Mouse (Mus musculus): ENCODE measurements around the gene Gm12253. TPM values are rescaled to one million over a fixed set of nuclear protein-coding genes. Genes with fewer than 3 reads are reported as not detected.

Gene Gm12253
- polyA plus RNA-seq (2015; fragmentation: Nextera tagmentation; extraction: Ambion mirVana) = not detected in 2 replicates

GRCm38 (mm10) chr11:58432259-58432658, at the start of gene Gm12253:
Gene Gm12253, plus strand, starts transcription at chr11:58432559.
- Histone ChIP-seq H3K9ac (ENCODE audit: low read depth, low read length) (no peak within 1 kb of the TSS), H3K27me3 (replicated peaks; ENCODE audit: control insufficient read depth, insufficient read depth, low read length) (no peaks in the 10 kb centered on the region), H3K4me2 (ENCODE audit: low read length) (no peak within 1 kb of the TSS), H3K4me1 (ENCODE audit: control insufficient read depth, insufficient read depth, low read depth, low read length) (no peaks in the 10 kb centered on the region), H3K36me3 (ENCODE audit: control insufficient read depth, insufficient read depth, low read length) (no peaks in the 10 kb centered on the region), H3K4me3 (ENCODE audit: low read length) (no peak within 1 kb of the TSS), H3K9me3 (ENCODE audit: control insufficient read depth, low read length) (no peaks in the 10 kb centered on the region), H3K27ac (ENCODE audit: low read depth, low read length) (no peak within 1 kb of the TSS)
- ATAC-seq = no peak
- 84% methylated on average over 3 of the region's 3 CpGs for WGBS

- H3K4me1 ChIP-seq (ENCODE audit: control insufficient read depth, insufficient read depth, low read depth, low read length) = peaks cover 8% of the 10 kb centered on the region; the same call in 1 of the 2 replicates
- H3K9ac ChIP-seq (ENCODE audit: low read depth, low read length) = no peak overlapping the region
- H3K4me3 ChIP-seq (ENCODE audit: low read length) = no peak overlapping the region
- no peak overlapping the region for H3K27ac ChIP-seq (ENCODE audit: low read depth, low read length)
- WGBS = 40% methylated on average over 6 of the region's 6 CpGs
- peak overlapping the region; percentile 11; the same call in 1 of the 2 replicates for H3K4me2 ChIP-seq (ENCODE audit: low read length)
- no peaks in the 10 kb centered on the region for H3K27me3 ChIP-seq (replicated peaks; ENCODE audit: control insufficient read depth, insufficient read depth, low read length)
- peak; percentile 72 for ATAC-seq
- H3K36me3 ChIP-seq (ENCODE audit: control insufficient read depth, insufficient read depth, low read length) = no peaks in the 10 kb centered on the region
- no peaks in the 10 kb centered on the region for H3K9me3 ChIP-seq (ENCODE audit: control insufficient read depth, low read length)
Measured at GRCm38 (mm10) chr11:58399985-58400645, 32.2 kb upstream of the Gm12253 start.

GRCm38 (mm10) chr11:58400655-58401054, 31.7 kb upstream of the Gm12253 start:
- Histone ChIP-seq H3K27me3 (replicated peaks; ENCODE audit: control insufficient read depth, insufficient read depth, low read length) (no peaks in the 10 kb centered on the region), H3K4me2 (ENCODE audit: low read length) (peak overlapping the region; percentile 11; the same call in 1 of the 2 replicates), H3K4me1 (ENCODE audit: control insufficient read depth, insufficient read depth, low read depth, low read length) (peaks cover 8% of the 10 kb centered on the region; the same call in 1 of the 2 replicates), H3K9ac (ENCODE audit: low read depth, low read length) (no peak overlapping the region), H3K4me3 (ENCODE audit: low read length) (no peak overlapping the region), H3K9me3 (ENCODE audit: control insufficient read depth, low read length) (no peaks in the 10 kb centered on the region), H3K27ac (ENCODE audit: low read depth, low read length) (no peak overlapping the region), H3K36me3 (ENCODE audit: control insufficient read depth, insufficient read depth, low read length) (no peaks in the 10 kb centered on the region)
- ATAC-seq = no peak
- WGBS = 25% methylated on average over 5 of the region's 5 CpGs

- no peaks in the 10 kb centered on the region for H3K9me3 ChIP-seq (ENCODE audit: control insufficient read depth, low read length)
- H3K4me1 ChIP-seq (ENCODE audit: control insufficient read depth, insufficient read depth, low read depth, low read length) = no peaks in the 10 kb centered on the region
- ATAC-seq = no peak
- no peak overlapping the region for H3K9ac ChIP-seq (ENCODE audit: low read depth, low read length)
- no peaks in the 10 kb centered on the region for H3K27me3 ChIP-seq (replicated peaks; ENCODE audit: control insufficient read depth, insufficient read depth, low read length)
- H3K36me3 ChIP-seq (ENCODE audit: control insufficient read depth, insufficient read depth, low read length) = no peaks in the 10 kb centered on the region
- H3K27ac ChIP-seq (ENCODE audit: low read depth, low read length) = no peak overlapping the region
- no peak overlapping the region for H3K4me3 ChIP-seq (ENCODE audit: low read length)
- WGBS = 68% methylated on average over 3 of the region's 3 CpGs
- no peak overlapping the region for H3K4me2 ChIP-seq (ENCODE audit: low read length)
Measured at GRCm38 (mm10) chr11:58408066-58408465, 24.3 kb upstream of the Gm12253 start.

GRCm38 (mm10) chr11:58418336-58418735, 14.0 kb upstream of the Gm12253 start:
- Histone ChIP-seq H3K36me3 (ENCODE audit: control insufficient read depth, insufficient read depth, low read length) (no peaks in the 10 kb centered on the region), H3K4me2 (ENCODE audit: low read length) (no peak overlapping the region), H3K4me3 (ENCODE audit: low read length) (no peak overlapping the region), H3K9ac (ENCODE audit: low read depth, low read length) (no peak overlapping the region), H3K27me3 (replicated peaks; ENCODE audit: control insufficient read depth, insufficient read depth, low read length) (no peaks in the 10 kb centered on the region), H3K27ac (ENCODE audit: low read depth, low read length) (no peak overlapping the region), H3K9me3 (ENCODE audit: control insufficient read depth, low read length) (no peaks in the 10 kb centered on the region), H3K4me1 (ENCODE audit: control insufficient read depth, insufficient read depth, low read depth, low read length) (no peaks in the 10 kb centered on the region)
- no peak for ATAC-seq
- 87% methylated on average over 3 of the region's 3 CpGs for WGBS

GRCm38 (mm10) chr11:58420815-58421214, 11.5 kb upstream of the Gm12253 start, which contains the start of gene 1810065E05Rik:
Gene 1810065E05Rik, plus strand, starts transcription at chr11:58421111.
- 57% methylated on average over 1 of the region's 1 CpGs for whole genome bisulfite sequencing
- no peak for ATAC-seq
- H3K36me3 ChIP-seq (ENCODE audit: control insufficient read depth, insufficient read depth, low read length) = no peaks in the 10 kb centered on the region
- no peaks in the 10 kb centered on the region for H3K27me3 ChIP-seq (replicated peaks; ENCODE audit: control insufficient read depth, insufficient read depth, low read length)
- no peaks in the 10 kb centered on the region for H3K4me1 ChIP-seq (ENCODE audit: control insufficient read depth, insufficient read depth, low read depth, low read length)
- no peak within 1 kb of the TSS for H3K27ac ChIP-seq (ENCODE audit: low read depth, low read length)
- no peak within 1 kb of the TSS for H3K9ac ChIP-seq (ENCODE audit: low read depth, low read length)
- no peak within 1 kb of the TSS for H3K4me2 ChIP-seq (ENCODE audit: low read length)
- H3K4me3 ChIP-seq (ENCODE audit: low read length) = no peak within 1 kb of the TSS
- no peaks in the 10 kb centered on the region for H3K9me3 ChIP-seq (ENCODE audit: control insufficient read depth, low read length)

- H3K27me3 ChIP-seq (replicated peaks; ENCODE audit: control insufficient read depth, insufficient read depth, low read length) = no peaks in the 10 kb centered on the region
- WGBS = 54% methylated on average over 5 of the region's 5 CpGs
- no peaks in the 10 kb centered on the region for H3K4me1 ChIP-seq (ENCODE audit: control insufficient read depth, insufficient read depth, low read depth, low read length)
- ATAC-seq = no peak
- H3K9me3 ChIP-seq (ENCODE audit: control insufficient read depth, low read length) = no peaks in the 10 kb centered on the region
- H3K27ac ChIP-seq (ENCODE audit: low read depth, low read length) = no peak overlapping the region
- H3K36me3 ChIP-seq (ENCODE audit: control insufficient read depth, insufficient read depth, low read length) = no peaks in the 10 kb centered on the region
- no peak overlapping the region for H3K4me2 ChIP-seq (ENCODE audit: low read length)
- H3K9ac ChIP-seq (ENCODE audit: low read depth, low read length) = no peak overlapping the region
- H3K4me3 ChIP-seq (ENCODE audit: low read length) = no peak overlapping the region
Measured at GRCm38 (mm10) chr11:58437866-58438265, 5.5 kb downstream of the Gm12253 start.

GRCm38 (mm10) chr11:58452759-58453158, 20.4 kb downstream of the Gm12253 start, which contains the start of gene Lypd9:
Gene Lypd9, minus strand, starts transcription at chr11:58452923.
- no peak within 1 kb of the TSS for H3K9ac ChIP-seq (ENCODE audit: low read depth, low read length)
- H3K4me2 ChIP-seq (ENCODE audit: low read length) = no peak within 1 kb of the TSS
- no peak within 1 kb of the TSS for H3K4me3 ChIP-seq (ENCODE audit: low read length)
- 94% methylated on average over 9 of the region's 9 CpGs for WGBS
- ATAC-seq = no peak
- no peaks in the 10 kb centered on the region for H3K9me3 ChIP-seq (ENCODE audit: control insufficient read depth, low read length)
- no peaks in the 10 kb centered on the region for H3K4me1 ChIP-seq (ENCODE audit: control insufficient read depth, insufficient read depth, low read depth, low read length)
- no peak within 1 kb of the TSS for H3K27ac ChIP-seq (ENCODE audit: low read depth, low read length)
- no peaks in the 10 kb centered on the region for H3K27me3 ChIP-seq (replicated peaks; ENCODE audit: control insufficient read depth, insufficient read depth, low read length)
- no peaks in the 10 kb centered on the region for H3K36me3 ChIP-seq (ENCODE audit: control insufficient read depth, insufficient read depth, low read length)

- Histone ChIP-seq H3K4me3 (ENCODE audit: low read length) (no peak overlapping the region), H3K9me3 (ENCODE audit: control insufficient read depth, low read length) (no peaks in the 10 kb centered on the region), H3K36me3 (ENCODE audit: control insufficient read depth, insufficient read depth, low read length) (no peaks in the 10 kb centered on the region), H3K9ac (ENCODE audit: low read depth, low read length) (no peak overlapping the region), H3K4me2 (ENCODE audit: low read length) (no peak overlapping the region), H3K4me1 (ENCODE audit: control insufficient read depth, insufficient read depth, low read depth, low read length) (no peaks in the 10 kb centered on the region), H3K27ac (ENCODE audit: low read depth, low read length) (no peak overlapping the region), H3K27me3 (replicated peaks; ENCODE audit: control insufficient read depth, insufficient read depth, low read length) (no peaks in the 10 kb centered on the region)
- 68% methylated on average over 4 of the region's 4 CpGs for WGBS
- no peak for ATAC-seq
Measured at GRCm38 (mm10) chr11:58453592-58453991, 21.2 kb downstream of the Gm12253 start.
